Mouse (Mus musculus): ENCODE data around the gene Cmya5.

Gene Cmya5

DNA sequence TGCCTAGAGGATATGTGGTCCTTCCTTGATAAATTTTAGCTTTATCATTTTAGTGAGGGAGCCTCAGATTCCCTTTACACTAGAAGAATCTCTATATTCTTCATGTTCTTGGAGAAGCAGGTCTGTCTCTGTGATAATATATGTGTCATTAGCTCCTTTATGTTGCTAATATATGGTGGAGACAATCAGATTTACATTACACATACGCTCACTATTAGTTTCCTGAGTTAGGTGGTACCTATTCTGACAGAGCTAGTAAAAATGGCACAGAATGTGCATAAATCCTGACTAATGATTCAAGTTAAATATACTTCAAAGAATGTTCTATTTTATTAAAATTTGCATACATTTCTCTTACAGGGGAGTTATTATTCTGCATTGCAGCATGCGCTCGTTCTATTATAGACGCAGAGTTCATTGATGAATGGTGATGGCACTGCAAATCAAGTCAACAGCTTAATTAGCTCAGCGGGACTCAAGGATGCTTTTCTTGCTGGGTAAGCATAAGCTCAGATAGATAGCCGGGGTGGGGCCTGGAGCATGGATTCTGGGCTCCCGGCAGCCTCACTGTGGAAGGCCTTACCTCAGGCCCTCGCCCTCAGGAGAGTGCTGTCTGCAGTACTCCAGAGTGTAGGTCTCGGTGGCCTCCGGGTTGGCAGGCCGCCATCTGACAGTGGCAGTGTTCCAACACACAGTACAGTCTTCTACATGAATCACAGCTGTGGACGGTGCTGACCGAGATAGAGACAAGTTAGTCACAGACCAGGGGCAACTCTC is 81.5 kb downstream of the Cmya5 start:
- no peak for DNase-seq (ENCODE audit: low spot score in 2 of 2)

DNA sequence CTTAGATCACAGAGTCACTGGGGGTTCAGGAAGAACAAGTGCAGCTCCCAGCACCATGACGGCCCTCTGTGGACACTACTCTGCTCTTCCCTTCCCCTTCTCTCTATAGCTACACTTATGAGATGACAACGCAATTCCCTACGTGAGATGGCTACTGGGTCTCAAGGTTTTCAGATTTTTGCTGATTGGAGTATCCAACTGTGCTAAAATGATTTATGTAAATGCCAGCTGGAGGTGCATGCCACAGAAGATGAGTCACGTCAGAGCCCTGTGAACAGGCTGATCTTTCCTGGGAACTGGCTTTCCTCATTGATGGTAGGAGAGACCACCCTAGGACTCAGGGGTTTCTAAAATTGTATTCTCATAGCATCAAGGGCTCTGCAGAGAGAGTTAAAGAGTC is 83.2 kb downstream of the Cmya5 start:
- DNase-seq (ENCODE audit: low spot score in 2 of 2) = no peak

DNA sequence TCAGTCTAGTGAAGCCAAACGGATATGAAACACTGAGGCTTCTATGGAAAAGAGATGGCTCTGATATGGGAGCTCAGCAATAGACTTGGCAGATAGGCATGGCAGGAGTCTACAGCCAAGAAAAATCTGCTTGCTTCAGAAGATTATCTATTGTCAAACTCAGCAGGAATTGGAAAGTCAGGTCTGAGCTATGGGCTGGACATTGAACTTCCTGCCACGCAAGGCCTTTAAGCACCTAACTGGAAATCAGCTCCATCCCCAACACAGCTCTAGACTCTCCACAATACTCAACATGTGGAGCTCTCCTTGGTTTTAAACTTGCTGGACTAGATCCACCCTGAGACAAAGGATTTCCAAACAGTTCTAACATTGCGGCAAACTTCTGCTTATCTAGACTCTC is 84.1 kb downstream of the Cmya5 start:
- no peak for DNase-seq (ENCODE audit: low spot score in 2 of 2)

DNA sequence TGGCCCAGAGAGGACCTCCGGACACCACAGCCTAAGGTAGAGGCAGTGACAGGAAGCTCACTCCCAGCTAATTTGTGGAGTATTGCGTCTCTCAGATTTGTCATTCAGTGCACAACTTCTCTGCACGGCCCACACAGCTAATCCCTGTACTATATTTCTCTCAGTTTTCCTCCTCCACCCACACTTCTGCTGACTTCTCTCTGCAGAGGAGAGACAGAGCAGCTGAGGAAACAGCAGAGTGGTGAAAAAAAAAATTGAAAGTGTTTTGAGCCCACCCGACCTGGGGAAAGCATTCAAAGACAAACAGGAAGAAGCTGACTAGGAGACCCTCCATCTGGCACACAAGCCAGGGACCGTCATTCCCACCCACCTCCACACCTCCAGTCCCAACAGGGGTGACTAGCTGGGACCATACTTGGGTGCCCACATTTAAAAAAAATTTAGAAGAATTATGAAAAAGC is 85.9 kb downstream of the Cmya5 start:
- DNase-seq (ENCODE audit: low spot score in 2 of 2) = no peak

DNA sequence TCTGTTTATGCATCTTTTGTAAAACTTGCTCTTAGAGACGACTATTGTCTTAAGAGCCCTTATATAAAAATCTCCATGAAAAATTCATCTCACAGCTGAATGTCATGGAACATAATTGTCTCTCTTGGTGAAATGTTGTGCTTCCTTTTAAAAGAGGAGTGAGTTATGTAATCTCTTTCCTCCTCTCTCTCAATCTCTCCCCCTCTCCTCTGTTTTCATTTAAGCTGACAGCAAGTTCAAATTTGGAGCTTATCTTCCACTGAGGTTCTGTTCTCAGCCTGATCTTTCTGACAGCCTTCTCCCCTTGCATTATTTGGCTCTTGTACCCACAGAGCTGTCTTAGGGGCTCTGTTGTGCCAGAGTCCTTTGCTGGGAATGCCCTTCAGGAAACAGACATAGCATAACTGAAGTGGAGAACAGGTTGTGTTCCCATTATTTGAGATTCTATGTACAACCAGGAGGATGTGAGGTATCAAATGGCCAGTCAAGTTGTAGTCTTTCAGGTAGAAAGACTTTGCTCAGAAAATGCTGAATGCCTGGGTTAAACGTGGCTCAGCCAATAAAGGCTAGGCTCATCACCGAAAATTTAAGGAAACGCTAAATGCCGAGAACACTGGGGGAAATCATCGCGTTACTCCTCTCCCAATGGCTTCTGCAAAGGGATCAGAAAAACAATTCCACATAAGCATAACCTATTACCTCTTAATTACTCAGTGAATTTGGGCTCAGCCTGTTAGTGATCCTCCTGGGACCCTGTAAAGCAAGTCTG is 86.8 kb downstream of the Cmya5 start:
- no peak for DNase-seq (ENCODE audit: low spot score in 2 of 2)

DNA sequence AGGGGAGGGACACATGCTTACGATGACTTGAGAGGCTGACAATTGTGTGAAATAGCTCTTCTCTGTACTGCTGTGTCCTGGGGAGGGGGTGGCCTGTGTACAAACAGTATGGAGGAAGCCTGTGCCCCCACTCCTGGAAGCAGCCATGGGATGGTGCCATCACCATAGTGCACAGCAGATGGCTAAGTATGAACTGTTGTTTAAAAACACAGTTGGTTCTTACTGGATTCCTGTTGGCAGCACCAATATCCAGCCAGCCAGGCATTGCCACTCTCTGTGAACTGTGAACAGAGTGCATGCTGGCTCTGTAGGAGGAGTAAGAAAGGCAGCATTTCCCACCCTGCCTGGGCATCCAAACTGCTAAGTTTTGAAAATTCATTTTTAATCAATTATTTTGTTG is 88.4 kb downstream of the Cmya5 start:
- no peak for DNase-seq (ENCODE audit: low spot score in 2 of 2)

DNA sequence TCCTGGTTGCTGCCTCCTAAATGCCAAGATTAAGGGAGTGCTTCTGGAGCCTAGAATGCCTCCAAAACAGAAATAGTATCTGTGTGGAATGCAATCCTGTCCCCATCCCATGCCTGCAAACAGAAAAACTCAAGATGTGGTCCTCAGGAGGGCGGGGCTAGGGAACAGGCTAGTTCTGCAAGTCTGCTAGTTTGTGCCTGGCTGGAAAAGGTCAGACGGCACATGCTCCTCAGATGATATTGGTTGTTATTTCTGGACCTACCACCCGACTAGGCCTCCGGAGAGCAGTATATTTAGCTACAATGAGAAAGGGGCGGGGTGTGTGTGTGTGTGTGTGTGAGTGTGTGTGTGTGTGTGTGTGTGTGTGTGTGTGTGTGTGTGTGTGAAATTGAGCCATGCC is 93.0 kb downstream of the Cmya5 start:
- no peak for DNase-seq (ENCODE audit: low spot score in 2 of 2)

DNA sequence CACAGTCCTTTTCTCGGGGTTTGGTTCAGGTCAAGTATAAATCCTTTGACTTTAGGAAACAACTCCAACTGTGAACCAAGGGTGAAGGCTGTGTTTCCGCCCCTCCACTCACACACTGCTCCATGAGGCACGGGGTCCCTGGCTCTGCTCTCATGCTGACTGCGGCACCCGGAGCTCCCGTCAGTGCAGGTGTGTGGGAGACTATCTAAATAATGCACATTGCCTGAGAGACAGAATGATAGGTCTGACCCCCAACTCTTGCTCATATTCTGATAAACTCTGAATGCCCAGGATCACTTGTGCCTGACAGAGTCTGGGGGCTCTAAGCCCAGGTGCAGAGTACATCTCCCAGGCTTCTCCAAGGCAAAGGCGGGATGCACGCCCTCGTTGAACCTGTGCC is 103.5 kb downstream of the Cmya5 start:
- peak in 1 of 2 experiments; percentile 51 for DNase-seq (ENCODE audit: low spot score in 2 of 2)

DNA sequence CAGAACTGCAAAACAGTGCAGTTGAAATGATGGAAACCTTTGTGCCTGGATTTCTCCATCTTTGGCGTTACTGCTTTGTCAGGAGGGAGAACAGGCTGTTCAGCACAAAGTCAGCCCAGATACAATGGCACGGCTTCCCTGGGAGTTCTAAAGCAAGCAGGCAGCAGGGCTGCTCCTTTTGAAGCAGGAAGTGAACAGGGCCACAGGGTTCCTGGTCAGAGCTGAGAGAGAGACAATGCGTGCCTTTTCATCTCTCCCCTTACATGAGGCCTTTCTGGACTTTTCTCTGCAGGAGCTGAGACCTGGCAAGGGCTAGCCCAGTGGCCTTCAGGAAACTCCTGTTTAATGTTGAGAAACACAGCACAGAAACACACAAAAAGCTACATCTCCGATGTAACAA is 108.3 kb downstream of the Cmya5 start:
- DNase-seq (ENCODE audit: low spot score in 2 of 2) = peak in 1 of 2 experiments; percentile 22

DNA sequence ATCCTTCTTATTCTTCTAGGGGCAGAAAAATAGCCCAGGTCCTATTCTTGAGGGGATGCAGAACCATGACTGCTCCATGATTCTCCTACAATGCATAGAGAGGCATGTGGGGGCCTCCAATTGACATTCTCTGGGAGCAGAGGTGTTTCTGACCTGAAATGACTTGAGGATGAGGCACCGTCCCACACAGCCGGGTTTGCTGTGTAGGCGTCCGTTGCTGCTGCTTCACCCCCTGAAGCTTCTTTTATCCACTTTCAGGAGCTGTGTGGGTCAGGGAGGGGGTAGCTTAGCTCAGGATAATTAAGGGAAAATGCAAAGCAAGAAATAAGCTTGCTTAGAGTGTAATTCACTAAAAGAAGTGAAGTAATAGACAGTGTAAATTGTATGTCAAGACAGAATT is 115.2 kb downstream of the Cmya5 start:
- no peak for DNase-seq (ENCODE audit: low spot score in 2 of 2)

DNA sequence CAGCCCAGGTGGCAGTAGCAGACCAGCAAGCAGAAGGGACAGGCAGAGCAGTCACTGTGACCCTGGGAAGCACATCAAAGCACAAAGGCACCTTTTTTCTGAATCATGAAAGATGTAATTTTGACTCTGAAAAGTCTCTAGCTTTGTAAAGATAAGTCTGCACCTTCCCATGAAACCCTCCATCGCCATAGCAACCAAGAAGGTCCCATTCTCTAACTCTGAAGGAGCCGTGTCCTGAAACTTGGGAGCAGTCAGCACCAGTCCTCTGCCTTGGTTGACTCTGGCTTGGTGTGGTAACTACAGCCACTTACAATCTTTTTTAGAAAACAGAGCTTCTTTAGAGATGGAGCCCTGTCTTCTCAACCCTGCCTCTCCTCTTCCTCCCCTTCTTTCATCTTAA is 119.7 kb downstream of the Cmya5 start:
- no peak for DNase-seq (ENCODE audit: low spot score in 2 of 2)

DNA sequence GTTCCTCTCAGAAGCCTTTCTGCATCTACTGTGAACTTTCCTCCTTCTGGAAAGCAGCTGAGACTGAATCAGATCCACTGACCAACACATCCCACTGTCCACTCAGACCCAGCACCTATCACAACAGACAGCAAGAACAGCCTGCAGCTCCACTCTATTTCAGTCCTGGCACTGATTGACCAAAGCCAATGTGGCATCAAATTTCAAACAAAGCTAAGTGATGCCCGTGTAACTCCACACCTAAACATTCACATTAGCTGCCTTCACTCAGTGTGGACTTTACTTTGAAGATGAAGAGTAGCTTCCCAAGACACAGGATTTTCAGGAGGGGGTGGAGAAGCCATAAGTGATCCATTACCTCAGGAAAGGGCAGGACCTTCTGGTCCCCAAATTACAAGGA is 122.4 kb downstream of the Cmya5 start:
- DNase-seq (ENCODE audit: low spot score in 2 of 2) = no peak

DNA sequence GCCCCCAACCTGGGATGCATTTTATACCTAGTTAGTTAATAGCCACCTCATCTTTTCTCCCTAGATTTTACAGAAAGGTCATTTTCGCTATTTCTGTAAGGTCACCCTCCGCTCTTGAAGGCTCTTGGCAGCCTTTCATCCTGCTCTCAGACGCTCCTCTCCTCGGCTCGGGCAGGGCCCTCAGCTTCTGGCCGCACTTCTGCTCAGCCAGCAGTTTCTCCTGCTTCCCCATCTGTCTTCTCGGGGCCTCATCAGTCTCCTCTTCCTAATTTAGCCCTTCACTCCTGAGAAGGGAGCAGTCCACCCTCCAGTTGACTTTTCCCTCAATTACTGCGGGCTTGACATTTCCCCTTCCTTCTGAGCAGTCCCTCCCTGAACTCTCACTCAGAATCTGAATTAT is 131.6 kb downstream of the Cmya5 start:
- DNase-seq (ENCODE audit: low spot score in 2 of 2) = no peak

DNA sequence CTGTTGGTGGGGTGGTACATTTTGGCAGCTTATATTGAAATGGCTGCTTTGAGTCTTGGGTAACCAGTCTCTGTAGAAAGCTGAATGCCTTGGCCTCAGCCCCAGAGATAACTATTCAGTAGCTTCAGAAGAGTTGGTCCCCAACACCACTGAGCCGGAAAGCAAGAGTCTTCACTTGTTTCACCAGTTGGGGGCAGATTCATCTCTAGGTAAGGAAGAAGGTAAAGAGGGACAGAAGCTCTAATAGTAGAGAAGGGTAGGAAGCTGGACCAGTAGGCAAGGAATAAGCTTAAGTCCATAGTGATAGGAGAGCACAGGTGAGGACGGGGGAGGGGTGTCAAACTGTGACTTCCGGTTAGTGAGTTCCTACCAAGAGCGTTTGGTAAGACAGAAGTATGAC is 133.2 kb downstream of the Cmya5 start:
- DNase-seq (ENCODE audit: low spot score in 2 of 2) = no peak

DNA sequence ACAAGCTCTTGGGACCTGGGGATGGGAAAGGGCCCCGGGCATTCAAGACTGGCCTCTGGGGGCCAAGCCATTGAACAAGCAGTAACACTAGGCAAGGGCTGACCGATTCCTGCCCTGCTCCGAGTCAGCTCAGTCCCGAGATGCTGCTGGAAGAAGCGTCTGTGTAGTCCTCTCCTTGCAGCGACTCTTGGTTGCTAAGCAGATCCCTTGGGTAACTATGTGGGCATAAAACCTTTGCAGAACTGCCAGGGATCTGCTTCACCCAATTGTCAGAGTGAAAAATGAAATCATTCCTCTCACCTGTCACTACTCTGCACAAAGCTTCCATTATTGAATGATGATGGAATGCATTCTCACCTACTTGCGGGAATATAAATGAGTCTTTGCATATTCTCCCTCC is 134.0 kb downstream of the Cmya5 start:
- no peak for DNase-seq (ENCODE audit: low spot score in 2 of 2)

DNA sequence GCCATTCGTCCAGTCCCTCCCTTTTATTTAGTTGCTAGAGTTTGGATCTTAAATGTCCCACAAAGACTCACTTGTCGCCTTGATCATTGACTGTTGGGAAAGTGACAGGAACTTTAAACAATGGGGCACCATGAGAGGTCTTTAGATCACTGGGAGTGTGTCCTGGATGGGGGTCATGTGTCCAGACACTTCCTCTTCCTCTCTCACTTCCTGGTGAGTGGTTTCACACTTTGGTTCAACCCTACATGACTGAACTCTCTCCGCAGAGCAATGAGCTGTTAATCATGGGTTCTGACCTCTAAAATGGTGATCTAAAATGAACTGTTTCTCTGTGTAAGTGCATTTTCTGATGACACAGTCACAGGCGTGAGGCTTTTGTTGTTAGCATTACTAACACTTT is 137.4 kb downstream of the Cmya5 start:
- no peak for DNase-seq (ENCODE audit: low spot score in 2 of 2)

DNA sequence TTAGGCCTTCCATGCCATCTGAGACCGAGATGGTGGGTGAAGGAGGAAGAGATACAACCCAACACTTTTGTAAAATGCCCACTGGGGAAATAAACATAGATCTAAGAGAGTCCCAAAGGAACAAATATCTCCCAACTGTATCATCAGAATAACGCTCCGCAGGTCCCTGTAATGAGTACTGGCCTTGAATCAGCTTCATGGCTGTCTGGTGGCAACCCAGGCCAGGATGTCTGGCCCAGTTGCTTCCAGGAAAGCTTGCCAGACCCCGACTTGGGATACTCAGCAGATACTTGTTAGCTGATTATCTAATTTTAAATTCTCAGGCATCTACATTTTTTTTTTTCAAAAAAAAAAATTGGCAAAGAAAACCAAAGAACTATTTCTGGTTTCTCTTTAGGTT is 138.2 kb downstream of the Cmya5 start:
- DNase-seq (ENCODE audit: low spot score in 2 of 2) = no peak

DNA sequence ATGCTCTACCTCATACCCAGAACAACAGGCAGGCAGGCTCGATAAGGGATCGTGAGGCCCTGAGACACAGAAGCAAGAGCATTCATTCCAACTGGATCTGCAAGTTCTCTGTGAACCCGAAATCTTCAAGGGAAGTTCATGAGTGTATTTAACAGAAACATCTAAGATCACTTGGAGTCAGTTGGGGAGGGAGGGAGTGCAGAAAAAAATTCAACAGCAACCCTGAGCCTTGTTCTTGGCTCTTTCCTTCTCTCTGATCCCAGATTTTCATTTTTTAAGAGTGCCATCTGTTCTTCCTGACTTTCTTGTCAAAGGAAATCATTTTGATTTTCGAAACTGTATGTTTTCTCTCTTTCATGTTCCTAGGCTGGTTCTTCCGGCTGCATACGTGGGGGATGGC is 140.5 kb downstream of the Cmya5 start:
- no peak for DNase-seq (ENCODE audit: low spot score in 2 of 2)

DNA sequence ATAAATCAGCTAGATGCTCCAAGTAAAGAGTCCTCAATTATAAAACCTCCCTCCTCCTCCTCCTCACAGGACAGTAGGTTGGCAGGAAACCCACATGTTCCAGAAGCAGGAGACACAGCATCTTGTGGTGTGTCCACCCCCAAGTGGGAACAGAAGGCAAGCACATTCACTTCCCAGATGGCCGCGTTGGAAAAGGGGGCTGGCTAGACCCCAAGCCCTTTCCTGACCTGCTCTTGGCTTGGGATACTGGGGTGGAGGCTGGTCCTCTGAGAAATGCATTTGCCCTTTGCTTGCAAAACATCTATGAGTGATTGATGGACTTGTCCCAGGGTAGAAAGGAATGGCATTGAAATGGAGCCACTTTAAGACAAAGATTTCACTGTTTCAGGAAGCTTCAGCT is 142.1 kb downstream of the Cmya5 start:
- no peak for DNase-seq (ENCODE audit: low spot score in 2 of 2)

DNA sequence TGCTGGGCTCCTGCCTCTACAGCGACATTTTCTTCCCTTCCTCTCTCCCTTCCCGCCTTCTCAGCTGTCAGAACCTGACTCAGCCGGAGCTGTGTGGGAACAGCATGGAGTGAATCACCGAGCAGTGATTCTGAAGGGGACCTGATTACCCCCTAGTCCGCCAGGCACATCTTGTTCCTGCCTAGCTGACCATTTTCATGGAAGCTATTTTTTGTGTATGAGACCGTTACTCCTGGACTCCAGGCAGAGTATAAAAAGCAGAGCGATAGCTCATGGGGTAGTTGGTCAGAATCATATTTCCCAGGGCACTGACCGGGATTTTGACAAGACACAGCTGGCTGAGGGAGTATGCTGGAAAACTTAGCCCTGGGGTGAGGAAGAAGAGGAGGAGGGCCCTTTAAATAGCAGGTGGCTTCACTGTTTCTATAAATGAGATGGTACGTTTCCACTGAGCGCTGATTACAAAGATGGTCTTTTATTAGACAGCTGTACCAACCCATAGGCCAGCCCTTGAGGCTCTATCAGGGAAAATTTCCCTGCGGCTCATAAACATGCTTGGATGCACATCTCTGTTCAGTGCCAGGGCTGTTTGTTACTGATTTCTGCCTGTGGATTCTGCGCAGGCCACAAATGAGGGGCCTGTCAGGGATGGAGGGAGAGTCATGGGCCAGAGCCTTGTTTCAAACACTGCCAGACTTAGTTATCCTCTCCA is 143.7 kb downstream of the Cmya5 start:
- no peak for DNase-seq (ENCODE audit: low spot score in 2 of 2)

DNA sequence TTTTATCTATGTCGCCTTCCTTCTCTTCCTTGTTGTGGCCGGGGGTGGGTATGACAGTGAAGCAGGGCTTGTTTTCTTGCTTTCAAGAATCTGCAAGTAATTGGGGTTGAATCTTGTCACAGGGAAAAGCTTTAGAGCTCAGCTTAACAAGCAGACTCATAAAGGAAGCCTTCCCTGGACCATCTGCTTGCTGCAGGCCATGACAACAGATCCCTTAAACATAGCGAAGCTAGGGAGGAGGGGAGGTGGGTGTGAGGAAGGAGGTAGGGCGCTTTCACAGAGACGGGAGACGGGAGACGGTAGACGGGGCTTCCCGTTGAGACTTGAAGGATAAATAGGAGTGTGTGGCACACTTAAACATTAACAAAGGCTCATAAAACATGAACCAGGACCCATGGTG is 144.7 kb downstream of the Cmya5 start:
- DNase-seq (ENCODE audit: low spot score in 2 of 2) = no peak

DNA sequence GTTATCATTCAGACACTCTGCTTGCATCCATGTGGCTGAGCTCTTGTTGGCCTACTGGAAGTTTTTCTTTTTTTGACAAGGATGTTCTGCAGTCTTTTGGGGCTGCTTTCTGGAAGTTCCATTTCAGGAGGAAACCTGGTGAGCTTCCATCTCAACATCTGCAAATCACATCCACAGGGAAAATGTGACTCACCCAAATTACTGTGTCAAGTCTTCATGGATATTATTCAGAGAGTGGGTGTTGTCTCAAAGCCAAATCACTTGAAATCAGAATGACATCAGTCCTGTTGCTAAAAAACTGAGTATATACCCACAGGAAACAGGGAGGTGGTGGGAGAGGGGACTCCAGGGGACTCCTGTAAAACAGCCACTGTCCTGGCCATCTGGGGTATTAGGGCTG is 149.8 kb downstream of the Cmya5 start:
- no peak for DNase-seq (ENCODE audit: low spot score in 2 of 2)

DNA sequence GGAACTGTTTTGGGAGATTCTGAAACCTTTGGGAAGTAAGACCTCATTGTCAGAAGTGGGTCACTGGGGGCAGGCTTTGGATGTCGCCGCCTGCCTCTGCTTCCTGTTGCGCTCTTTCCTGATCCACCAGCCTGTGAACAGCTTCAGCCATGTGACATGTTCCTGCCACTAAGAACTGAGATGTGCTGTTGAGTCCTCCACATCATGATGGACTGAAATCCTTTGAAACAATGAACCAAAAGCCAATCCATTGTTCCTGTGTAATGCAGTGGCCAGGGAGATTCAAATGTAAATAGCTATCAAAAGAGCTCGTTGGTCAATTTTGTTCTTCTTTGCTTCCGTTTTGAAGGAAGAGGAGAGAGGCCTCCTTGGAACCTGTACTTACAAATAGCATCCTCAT is 151.7 kb downstream of the Cmya5 start:
- no peak for DNase-seq (ENCODE audit: low spot score in 2 of 2)

All from spleen, postnatal 4 days (tissue).